Mouse (Mus musculus): ENCODE results near the gene Olfr312.
A peak's percentile ranks its signal among the peaks of the same experiment; 100 is the strongest.

The Olfr312 gene

DNA sequence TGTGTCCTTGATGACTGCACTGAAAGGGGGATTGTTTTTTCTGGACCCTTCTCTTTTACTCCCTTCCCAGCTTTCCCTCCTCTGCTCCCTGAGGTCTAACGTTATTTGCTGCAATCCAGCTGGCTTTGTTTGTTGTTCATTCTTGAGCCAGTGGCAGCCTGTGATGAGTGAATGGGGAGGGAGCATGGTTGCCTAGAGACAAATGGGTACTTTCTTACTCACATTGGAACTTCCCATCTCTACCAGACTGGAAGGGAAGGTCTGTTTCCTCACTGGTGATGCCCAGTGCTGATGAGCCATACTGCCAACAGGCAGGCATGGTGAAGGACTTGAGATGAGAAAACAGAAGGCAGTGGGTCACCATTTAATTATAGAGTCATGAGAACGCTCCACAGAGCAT, 20.7 kb downstream of the Olfr312 start:
- DNase-seq (ENCODE audit: low read depth in 1 of 2, low spot score in 2 of 2), result no peak

DNA sequence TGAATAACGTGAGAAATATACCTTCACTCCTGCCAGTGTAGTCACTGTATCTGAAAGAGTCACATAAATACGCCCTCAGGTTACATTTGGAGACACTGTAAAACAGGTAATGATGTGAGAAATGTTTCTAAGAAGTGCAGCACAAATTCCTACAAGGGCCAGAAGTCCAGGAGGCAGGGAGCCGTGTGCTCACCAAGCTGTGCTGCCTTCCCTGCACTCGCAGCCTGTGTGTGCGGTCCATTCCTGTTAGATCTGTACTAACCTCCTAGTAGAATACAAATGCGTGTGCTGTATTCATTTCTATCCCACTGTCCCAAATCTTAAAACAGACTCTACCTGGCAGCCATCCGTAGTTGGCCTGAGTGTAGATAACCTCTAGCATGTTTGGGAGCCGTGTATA, 31.7 kb downstream of the Olfr312 start:
- DNase-seq (ENCODE audit: low read depth in 1 of 2, low spot score in 2 of 2), result no peak

DNA sequence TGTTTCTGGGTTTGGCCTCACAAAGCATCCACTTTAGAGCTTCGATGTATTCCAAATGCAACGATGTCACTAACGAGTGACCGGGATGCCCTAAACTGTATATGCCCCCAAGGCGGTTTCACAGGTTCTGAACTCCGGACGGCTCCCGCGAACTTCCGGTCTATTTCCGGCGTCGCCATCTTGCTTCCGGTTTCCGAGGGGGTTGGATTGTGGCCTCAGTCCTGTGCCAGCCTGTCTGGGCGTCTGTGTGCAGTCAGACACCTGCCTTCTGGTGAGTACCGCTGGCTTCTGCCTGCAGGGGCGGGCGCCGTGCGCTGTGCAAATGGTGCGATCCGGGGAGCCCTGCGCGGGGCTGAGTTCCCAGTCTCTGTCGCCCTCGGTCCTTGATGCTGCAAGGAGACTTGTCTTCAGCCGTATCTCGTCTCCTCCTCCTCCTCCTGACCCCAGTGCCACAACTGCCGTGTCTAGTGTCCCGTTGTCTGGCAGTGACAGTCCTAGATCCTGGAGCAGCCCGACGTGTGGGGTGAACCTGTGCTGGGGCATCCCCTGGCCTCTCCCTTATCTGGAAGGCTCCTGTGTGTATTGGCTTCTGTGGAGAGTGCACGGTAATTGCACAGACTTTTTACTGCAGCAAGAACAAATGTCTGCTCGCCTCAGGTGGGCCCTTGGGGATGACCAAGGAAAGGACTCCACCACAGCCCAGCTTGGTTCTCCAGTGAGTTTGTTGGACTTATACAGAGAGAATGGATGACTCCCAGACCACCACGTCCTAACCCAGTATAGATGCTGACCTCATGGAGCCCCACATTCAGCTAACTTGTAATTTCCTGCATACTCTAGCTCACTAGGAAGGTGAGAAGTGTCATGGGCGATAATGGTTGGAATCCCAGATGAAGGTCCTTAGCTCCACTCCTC, 38.3 kb downstream of the Olfr312 start, which contains the start of gene 2810021J22Rik:
2810021J22Rik (plus strand) TSS at position 178 of the 915 bp plus-strand sequence.
- DNase-seq (ENCODE audit: low read depth in 1 of 2, low spot score in 2 of 2), result peak; percentile 22 to 35

DNA sequence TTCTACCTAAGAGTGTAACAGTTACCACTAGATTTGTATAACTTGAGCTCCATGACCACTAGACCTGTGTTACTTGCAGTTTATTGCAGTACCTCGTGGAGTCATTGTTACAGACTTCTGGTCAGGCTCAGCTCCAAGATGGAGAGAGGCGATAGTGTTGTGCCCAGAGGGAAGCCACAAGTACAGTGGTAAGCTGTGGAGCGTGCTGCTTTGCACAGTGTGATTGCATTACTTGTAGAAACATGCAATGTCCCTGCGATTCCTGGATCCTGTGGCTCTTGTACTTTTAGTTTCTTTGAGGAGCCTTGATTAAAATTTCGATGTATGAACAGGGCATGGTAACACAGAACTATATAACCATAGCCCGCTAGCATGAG, 38.9 kb downstream of the Olfr312 start:
- DNase-seq (ENCODE audit: low read depth in 1 of 2, low spot score in 2 of 2), result no peak

GRCm38 (mm10) chr11:58870961-58871360, 41.9 kb downstream of the Olfr312 start:
- no peak for DNase-seq (ENCODE audit: low read depth in 1 of 2, low spot score in 2 of 2)

GRCm38 (mm10) chr11:58883756-58884155, 54.7 kb downstream of the Olfr312 start:
- no peak for DNase-seq (ENCODE audit: low read depth in 1 of 2, low spot score in 2 of 2)
